Mouse (Mus musculus) neural tube, embryonic 15.5 days (tissue): ENCODE data around the gene Apobec3. TPM values are rescaled to one million over a fixed set of nuclear protein-coding genes. Genes with fewer than 3 reads are reported as not detected.
"Not testable (repeated sequence)": the region's sequence is repeated elsewhere in the genome, so short reads cannot be mapped to it uniquely, and the experiment has no call there.

ENCODE experiments used
- ATAC-seq: fragments of 200-750 bp; cut with Nextera tagmentation; 2 replicates; pipeline ENCODE4 v1.8.0; 2017; ENCODE audit warnings: mild to moderate bottlenecking, moderate TSS enrichment, moderate library complexity; ENCODE audit not compliant: low FRiP score
- H3K27ac ChIP-seq: fragments of 300-500 bp; sonication (generic); replicated peaks from 2 replicates; pipeline ENCODE4 v1.5.1; 2015; ENCODE audit warnings: mild to moderate bottlenecking, inconsistent platforms
- H3K27me3 ChIP-seq: fragments of 300-500 bp; sonication (generic); replicated peaks from 2 replicates; pipeline ENCODE4 v1.6.1; 2015; ENCODE audit warnings: inconsistent platforms
- H3K36me3 ChIP-seq: fragments of 300-500 bp; sonication (generic); 2 replicates; pipeline ENCODE4 v1.6.1; 2015; ENCODE audit warnings: inconsistent platforms
- H3K4me1 ChIP-seq: fragments of 300-500 bp; sonication (generic); 2 replicates; pipeline ENCODE4 v1.6.1; 2015; ENCODE audit warnings: inconsistent platforms
- H3K4me2 ChIP-seq: fragments of 300-500 bp; sonication (generic); 2 replicates; pipeline ENCODE4 v1.6.1; 2015; ENCODE audit warnings: inconsistent platforms, mild to moderate bottlenecking, moderate library complexity
- H3K4me3 ChIP-seq: fragments of 300-500 bp; sonication (generic); replicated peaks from 2 replicates; pipeline ENCODE4 v1.5.1; 2015; ENCODE audit warnings: mild to moderate bottlenecking, inconsistent platforms
- H3K9ac ChIP-seq: fragments of 300-500 bp; sonication (generic); replicated peaks from 2 replicates; pipeline ENCODE4 v1.6.1; 2015; ENCODE audit warnings: mild to moderate bottlenecking, inconsistent platforms
- H3K9me3 ChIP-seq: fragments of 300-500 bp; sonication (generic); replicated peaks from 2 replicates; pipeline ENCODE4 v1.6.1; 2016; ENCODE audit warnings: inconsistent platforms
- WGBS: fragments of 180-500 bp; shearing (Covaris S2); methylation state at CpG from one replicate; pipeline ENCODE4 v1.1.7; 2015; ENCODE audit warnings: mixed read lengths; 5-methylcytosine and 5-hydroxymethylcytosine counted together
- polyA plus RNA-seq: library from polyadenylated mRNA; unstranded; fragments of >200 nt; fragmentation: Nextera tagmentation; extraction: Ambion mirVana; gene quantifications from 2 replicates; pipeline ENCODE4 v1.2.1, GENCODE M21; 2015

The Apobec3 gene
- polyA plus RNA-seq, 1 experiment from 2014 or later: 4.8 TPM

- WGBS: 87% methylated on average over 9 of the region's 9 CpGs
- H3K27me3 ChIP-seq: no peaks in the 10 kb centered on the region; the same call in 1 of the 2 replicates
- H3K4me1 ChIP-seq: peaks cover 7% of the 10 kb centered on the region
- no peak overlapping the region for H3K9ac ChIP-seq
- no peaks in the 10 kb centered on the region for H3K9me3 ChIP-seq
- no peak overlapping the region for H3K27ac ChIP-seq
- no peaks in the 10 kb centered on the region for H3K36me3 ChIP-seq
- H3K4me2 ChIP-seq: no peak overlapping the region
- no peak for ATAC-seq
- no peak overlapping the region for H3K4me3 ChIP-seq
Observed at GRCm38 (mm10) chr15:79896080-79896725, 4.7 kb downstream of the Apobec3 start.

- no peaks in the 10 kb centered on the region for H3K9me3 ChIP-seq
- no peak for ATAC-seq
- 94% methylated on average over 5 of the region's 5 CpGs for WGBS
Observed at GRCm38 (mm10) chr15:79898988-79899387, 7.5 kb downstream of the Apobec3 start.

DNA sequence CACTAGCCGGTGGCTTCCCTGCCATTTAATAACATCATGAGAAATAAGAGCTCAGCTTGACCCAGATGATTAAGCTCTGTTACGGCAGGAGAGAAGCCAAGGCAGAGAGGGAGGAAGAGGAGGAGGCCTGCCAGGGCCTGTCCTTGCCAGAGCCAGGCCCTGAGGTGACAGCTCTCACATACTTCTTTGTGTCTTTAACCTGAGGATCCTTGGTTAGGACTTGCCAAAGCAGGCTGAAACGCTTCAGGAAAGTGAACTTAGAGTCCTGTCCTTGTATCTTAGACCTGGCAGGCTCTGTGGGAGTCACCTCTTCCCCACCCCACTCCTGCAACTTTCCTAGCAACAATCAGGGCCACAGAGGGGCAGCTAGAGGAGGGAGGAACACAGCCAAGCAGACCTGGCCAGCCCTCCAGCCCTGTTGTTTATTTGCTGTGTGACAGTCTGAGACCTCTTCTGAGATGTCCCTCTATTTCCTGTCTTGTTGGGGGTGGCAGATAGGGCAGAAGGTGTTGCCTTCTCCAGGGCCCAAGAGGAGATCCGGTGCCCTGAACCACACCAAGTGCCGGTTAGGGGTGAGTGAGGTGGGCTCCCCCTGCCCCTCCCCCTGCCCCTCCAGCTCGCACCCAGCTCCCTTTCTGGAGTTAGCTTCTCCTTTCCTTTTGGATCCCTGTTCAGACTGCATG is 8.5 kb downstream of the Apobec3 start:
- 80% methylated on average over 6 of the region's 6 CpGs for WGBS
- no peak for ATAC-seq

More at GRCm38 (mm10) chr15:79898988-79899387, 7.5 kb downstream of the Apobec3 start:
- no peaks in the 10 kb centered on the region for H3K27me3 ChIP-seq
- no peaks in the 10 kb centered on the region for H3K4me1 ChIP-seq
- H3K36me3 ChIP-seq: no peaks in the 10 kb centered on the region
- no peak overlapping the region for H3K27ac ChIP-seq
- no peak overlapping the region for H3K4me2 ChIP-seq
- no peak overlapping the region for H3K9ac ChIP-seq
- no peak overlapping the region for H3K4me3 ChIP-seq

GRCm38 (mm10) chr15:79900751-79901150 is 9.3 kb downstream of the Apobec3 start:
- H3K27me3 ChIP-seq: no peaks in the 10 kb centered on the region
- H3K9me3 ChIP-seq: no peaks in the 10 kb centered on the region
- no peak overlapping the region for H3K4me3 ChIP-seq
- ATAC-seq: no peak
- no peak overlapping the region for H3K4me2 ChIP-seq
- no peaks in the 10 kb centered on the region for H3K36me3 ChIP-seq
- no peak overlapping the region for H3K27ac ChIP-seq
- WGBS: 78% methylated on average over 7 of the region's 7 CpGs
- H3K4me1 ChIP-seq: no peaks in the 10 kb centered on the region
- no peak overlapping the region for H3K9ac ChIP-seq

More for the DNA sequence above, 8.5 kb downstream of the Apobec3 start:
- Histone ChIP-seq H3K4me1 (no peaks in the 10 kb centered on the region), H3K27me3 (no peaks in the 10 kb centered on the region), H3K36me3 (no peaks in the 10 kb centered on the region), H3K4me2 (no peak overlapping the region), H3K9me3 (no peaks in the 10 kb centered on the region), H3K4me3 (no peak overlapping the region), H3K9ac (no peak overlapping the region), H3K27ac (no peak overlapping the region)

DNA sequence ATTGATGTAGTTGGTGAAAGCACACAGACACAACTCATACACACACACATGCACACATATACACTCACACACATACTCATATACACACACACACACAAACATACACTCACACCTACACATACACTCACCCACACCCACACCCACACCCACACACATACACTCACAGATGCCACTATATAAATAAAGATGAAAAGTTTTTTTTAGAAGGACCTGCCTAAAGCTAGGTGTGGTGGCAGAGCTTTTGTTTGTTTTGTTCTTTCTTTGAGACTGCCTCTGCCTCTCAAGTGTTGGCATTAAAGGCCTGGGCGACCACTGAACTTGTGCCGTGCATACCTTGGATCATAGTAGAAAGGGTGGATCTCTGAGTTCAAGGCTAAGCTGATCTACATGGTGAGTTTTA is 9.9 kb downstream of the Apobec3 start:
- no peak overlapping the region for H3K27ac ChIP-seq
- 84% methylated on average over 2 of the region's 2 CpGs for WGBS
- H3K9me3 ChIP-seq: no peaks in the 10 kb centered on the region
- no peak for ATAC-seq
- no peaks in the 10 kb centered on the region for H3K36me3 ChIP-seq
- H3K9ac ChIP-seq: no peak overlapping the region
- no peak overlapping the region for H3K4me2 ChIP-seq
- H3K4me1 ChIP-seq: no peaks in the 10 kb centered on the region
- H3K4me3 ChIP-seq: no peak overlapping the region
- H3K27me3 ChIP-seq: no peaks in the 10 kb centered on the region

DNA sequence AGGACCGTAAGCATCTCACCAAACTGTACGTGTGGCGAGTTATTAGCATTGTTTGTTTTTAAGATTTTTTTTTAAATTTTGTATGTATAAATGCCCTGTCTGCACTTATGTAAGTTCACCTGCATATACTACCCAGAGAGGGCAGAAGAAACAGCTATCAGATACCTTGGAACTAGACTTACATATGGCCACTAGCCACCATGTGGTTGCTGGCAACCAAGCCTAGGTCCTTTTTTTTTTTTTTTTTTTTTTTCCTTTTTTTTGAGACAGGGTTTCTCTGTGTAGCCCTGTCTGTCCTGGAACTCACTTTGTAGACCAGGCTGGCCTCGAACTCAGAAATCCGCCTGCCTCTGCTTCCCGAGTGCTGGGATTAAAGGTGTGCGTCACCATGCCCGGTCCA is 11.6 kb downstream of the Apobec3 start:
- ATAC-seq, H3K27ac ChIP-seq, H3K4me2 ChIP-seq, H3K9ac ChIP-seq, H3K9me3 ChIP-seq, H3K4me3 ChIP-seq, H3K4me1 ChIP-seq, H3K36me3 ChIP-seq, H3K27me3 ChIP-seq: not testable (repeated sequence)
- WGBS: 96% methylated on average over 8 of the region's 8 CpGs

GRCm38 (mm10) chr15:79903963-79904362 is 12.5 kb downstream of the Apobec3 start:
- Histone ChIP-seq H3K36me3 (no peaks in the 10 kb centered on the region), H3K27me3 (no peaks in the 10 kb centered on the region), H3K9me3 (no peaks in the 10 kb centered on the region)

GRCm38 (mm10) chr15:79904678-79905077 is 13.2 kb downstream of the Apobec3 start:
- H3K9me3 ChIP-seq, H3K36me3 ChIP-seq, H3K4me2 ChIP-seq, H3K9ac ChIP-seq, H3K27me3 ChIP-seq, H3K4me1 ChIP-seq, H3K27ac ChIP-seq, ATAC-seq, H3K4me3 ChIP-seq: not testable (repeated sequence)
- WGBS: 76% methylated on average over 11 of the region's 11 CpGs

More at GRCm38 (mm10) chr15:79903963-79904362, 12.5 kb downstream of the Apobec3 start:
- no peak overlapping the region for H3K9ac ChIP-seq
- no peaks in the 10 kb centered on the region for H3K4me1 ChIP-seq
- H3K4me2 ChIP-seq: no peak overlapping the region
- H3K27ac ChIP-seq: no peak overlapping the region
- no peak overlapping the region for H3K4me3 ChIP-seq
- ATAC-seq: no peak

DNA sequence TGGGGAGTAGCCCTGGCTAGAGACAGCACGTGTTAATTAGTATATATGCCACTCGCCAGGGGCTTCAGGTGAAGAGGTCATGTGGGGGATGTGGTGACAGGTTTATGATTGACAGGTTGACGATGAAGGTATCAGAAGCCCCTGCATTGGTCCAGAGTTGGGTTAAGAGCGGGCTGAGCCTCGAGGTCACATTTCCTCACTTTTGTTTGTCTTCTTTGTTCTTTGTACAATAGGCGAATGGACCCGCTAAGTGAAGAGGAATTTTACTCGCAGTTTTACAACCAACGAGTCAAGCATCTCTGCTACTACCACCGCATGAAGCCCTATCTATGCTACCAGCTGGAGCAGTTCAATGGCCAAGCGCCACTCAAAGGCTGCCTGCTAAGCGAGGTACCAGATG is 13.8 kb downstream of the Apobec3 start:
- no peaks in the 10 kb centered on the region for H3K9me3 ChIP-seq
- no peak for ATAC-seq
- H3K9ac ChIP-seq: no peak overlapping the region
- no peak overlapping the region for H3K4me2 ChIP-seq
- H3K36me3 ChIP-seq: no peaks in the 10 kb centered on the region
- H3K27ac ChIP-seq: no peak overlapping the region
- H3K27me3 ChIP-seq: no peaks in the 10 kb centered on the region
- no peak overlapping the region for H3K4me3 ChIP-seq
- WGBS: 16% methylated on average over 12 of the region's 12 CpGs
- no peaks in the 10 kb centered on the region for H3K4me1 ChIP-seq

DNA sequence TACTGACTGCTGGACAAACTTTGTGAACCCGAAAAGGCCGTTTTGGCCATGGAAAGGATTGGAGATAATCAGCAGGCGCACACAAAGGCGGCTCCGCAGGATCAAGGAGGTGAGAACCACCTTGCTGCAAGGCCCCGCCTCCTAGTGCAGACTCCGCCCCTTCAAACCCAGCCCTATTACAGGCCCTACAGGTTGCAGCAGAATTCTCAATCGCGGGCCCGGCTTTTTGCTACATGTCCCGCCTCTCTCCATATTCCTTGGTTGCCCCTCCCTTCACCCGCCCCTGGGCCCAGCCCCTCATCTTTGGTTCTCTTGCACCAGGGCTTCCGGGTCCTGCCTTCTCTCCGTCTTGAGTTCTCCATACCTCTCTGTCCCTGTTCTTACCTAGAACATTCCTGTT is 15.4 kb downstream of the Apobec3 start:
- Histone ChIP-seq H3K36me3 (no peaks in the 10 kb centered on the region), H3K4me3 (no peak overlapping the region), H3K27me3 (no peaks in the 10 kb centered on the region), H3K4me1 (no peaks in the 10 kb centered on the region), H3K27ac (no peak overlapping the region), H3K9ac (no peak overlapping the region), H3K9me3 (no peaks in the 10 kb centered on the region), H3K4me2 (no peak overlapping the region)
- no peak for ATAC-seq
- 60% methylated on average over 14 of the region's 14 CpGs for WGBS

DNA sequence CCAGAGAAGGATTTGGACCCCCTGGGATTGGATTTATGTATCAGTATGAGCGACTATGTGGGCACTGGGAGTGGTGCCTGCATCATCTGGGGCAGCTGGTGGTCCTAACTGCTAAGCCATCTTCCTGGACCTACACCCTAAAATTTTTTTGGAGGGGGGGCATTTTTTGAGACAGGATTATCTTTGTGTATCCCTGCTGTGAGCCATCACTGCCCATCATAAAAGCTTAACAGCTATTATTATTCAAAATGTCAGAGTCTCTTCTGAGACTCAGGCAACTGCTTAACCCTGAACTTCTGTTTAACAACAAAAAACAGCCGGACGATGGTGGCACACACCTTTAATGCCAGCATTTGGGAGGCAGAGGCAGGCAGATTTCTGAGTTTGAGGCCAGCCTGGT is 17.5 kb downstream of the Apobec3 start:
- not testable (repeated sequence) for H3K36me3 ChIP-seq, H3K27ac ChIP-seq, H3K27me3 ChIP-seq, H3K9me3 ChIP-seq, H3K4me3 ChIP-seq, H3K4me2 ChIP-seq, H3K4me1 ChIP-seq, H3K9ac ChIP-seq, ATAC-seq
- WGBS: 95% methylated on average over 3 of the region's 3 CpGs

GRCm38 (mm10) chr15:79910812-79911211 is 19.4 kb downstream of the Apobec3 start:
- 92% methylated on average over 1 of the region's 1 CpGs for WGBS
- H3K27ac ChIP-seq, H3K4me2 ChIP-seq: not testable (repeated sequence)

More at GRCm38 (mm10) chr15:79910812-79911211, 19.4 kb downstream of the Apobec3 start:
- ATAC-seq, H3K4me3 ChIP-seq, H3K9me3 ChIP-seq, H3K36me3 ChIP-seq, H3K4me1 ChIP-seq, H3K9ac ChIP-seq, H3K27me3 ChIP-seq: not testable (repeated sequence)
